Mouse (Mus musculus): ENCODE data around the gene Rbpms2.
"Not testable (repeated sequence)": the region's sequence is repeated elsewhere in the genome, so short reads cannot be mapped to it uniquely, and the experiment has no call there.

The Rbpms2 gene

GRCm38 (mm10) chr9:65619311-65619710 lies 10.1 kb upstream of the Rbpms2 start:
- DNase-seq (ENCODE audit: low spot score in 2 of 2), result no peak

- no peak for DNase-seq (ENCODE audit: low spot score in 2 of 2)
Measured at GRCm38 (mm10) chr9:65621196-65621595, 8.3 kb upstream of the Rbpms2 start.

GRCm38 (mm10) chr9:65621666-65622065 lies 7.8 kb upstream of the Rbpms2 start:
- DNase-seq (ENCODE audit: low spot score in 2 of 2), result no peak

GRCm38 (mm10) chr9:65622826-65623225 lies 6.6 kb upstream of the Rbpms2 start:
- no peak for DNase-seq (ENCODE audit: low spot score in 2 of 2)

- no peak for DNase-seq (ENCODE audit: low spot score in 2 of 2)
Measured at GRCm38 (mm10) chr9:65624266-65624665, 5.2 kb upstream of the Rbpms2 start.

GRCm38 (mm10) chr9:65629767-65630630 lies 551 bp downstream of the Rbpms2 start:
- peak; percentile 32 to 52 for DNase-seq (ENCODE audit: low spot score in 2 of 2)

GRCm38 (mm10) chr9:65630631-65631353 lies 1.3 kb downstream of the Rbpms2 start:
- peak in 1 of 2 experiments; percentile 6 for DNase-seq (ENCODE audit: low spot score in 2 of 2)

GRCm38 (mm10) chr9:65631354-65632021 lies 2.0 kb downstream of the Rbpms2 start:
- DNase-seq (ENCODE audit: low spot score in 2 of 2), result no peak

GRCm38 (mm10) chr9:65635766-65636165 lies 6.3 kb downstream of the Rbpms2 start:
- DNase-seq (ENCODE audit: low spot score in 2 of 2), result no peak

- DNase-seq (ENCODE audit: low spot score in 2 of 2), result no peak
Measured at GRCm38 (mm10) chr9:65636926-65637325, 7.5 kb downstream of the Rbpms2 start.

GRCm38 (mm10) chr9:65639065-65639464 lies 9.6 kb downstream of the Rbpms2 start:
- no peak for DNase-seq (ENCODE audit: low spot score in 2 of 2)

GRCm38 (mm10) chr9:65640838-65641410 lies 11.5 kb downstream of the Rbpms2 start:
- no peak for DNase-seq (ENCODE audit: low spot score in 2 of 2)

- DNase-seq (ENCODE audit: low spot score in 2 of 2), result no peak
Measured at GRCm38 (mm10) chr9:65641446-65642052, 12.1 kb downstream of the Rbpms2 start.

GRCm38 (mm10) chr9:65642546-65642945 lies 13.1 kb downstream of the Rbpms2 start:
- no peak for DNase-seq (ENCODE audit: low spot score in 2 of 2)

- DNase-seq (ENCODE audit: low spot score in 2 of 2), result no peak
Measured at GRCm38 (mm10) chr9:65644960-65645359, 15.5 kb downstream of the Rbpms2 start.

GRCm38 (mm10) chr9:65645984-65646383 lies 16.5 kb downstream of the Rbpms2 start:
- DNase-seq (ENCODE audit: low spot score in 2 of 2), result no peak

- no peak for DNase-seq (ENCODE audit: low spot score in 2 of 2)
Measured at GRCm38 (mm10) chr9:65646782-65647181, 17.3 kb downstream of the Rbpms2 start.

- DNase-seq (ENCODE audit: low spot score in 2 of 2), result no peak
Measured at GRCm38 (mm10) chr9:65648730-65649129, 19.3 kb downstream of the Rbpms2 start.

- no peak for DNase-seq (ENCODE audit: low spot score in 2 of 2)
Measured at GRCm38 (mm10) chr9:65649997-65650396, 20.5 kb downstream of the Rbpms2 start.

- DNase-seq (ENCODE audit: low spot score in 2 of 2), result not testable (repeated sequence)
Measured at GRCm38 (mm10) chr9:65651957-65652356, 22.5 kb downstream of the Rbpms2 start.

GRCm38 (mm10) chr9:65653741-65654140 lies 24.3 kb downstream of the Rbpms2 start:
- DNase-seq (ENCODE audit: low spot score in 2 of 2), result no peak
